Mouse (Mus musculus) forebrain, embryonic 10.5 days (tissue): ENCODE data around the gene Pyroxd1. TPM values are rescaled to one million over a fixed set of nuclear protein-coding genes. Genes with fewer than 3 reads are reported as not detected.
"Not testable (repeated sequence)": the region's sequence is repeated elsewhere in the genome, so short reads cannot be mapped to it uniquely, and the experiment has no call there.

Source experiments
- DNase-seq: peaks from one replicate; pipeline ENCODE4 v3.0.0-alpha.2; 2017; ENCODE audit warnings: low spot score; ENCODE audit errors: extremely low spot score
- H3K27ac ChIP-seq: fragments of 300-500 bp; sonication (generic); 2 replicates; pipeline ENCODE4 v1.5.1; 2016; ENCODE audit warnings: mild to moderate bottlenecking
- H3K27me3 ChIP-seq: fragments of 300-500 bp; sonication (generic); 2 replicates; pipeline ENCODE4 v1.6.1; 2016; ENCODE audit warnings: mild to moderate bottlenecking; ENCODE audit not compliant: poor library complexity, severe bottlenecking
- H3K36me3 ChIP-seq: fragments of 300-500 bp; sonication (generic); replicated peaks from 2 replicates; pipeline ENCODE4 v1.6.1; 2016; ENCODE audit warnings: mild to moderate bottlenecking, moderate library complexity
- H3K4me1 ChIP-seq: fragments of 300-500 bp; sonication (generic); 2 replicates; pipeline ENCODE4 v1.6.1; 2016
- H3K4me3 ChIP-seq: fragments of 300-500 bp; sonication (generic); 2 replicates; pipeline ENCODE4 v1.5.1; 2016; ENCODE audit warnings: mild to moderate bottlenecking, moderate library complexity
- H3K9me3 ChIP-seq: fragments of 300-500 bp; sonication (generic); 2 replicates; pipeline ENCODE4 v1.6.1; 2016; ENCODE audit warnings: mild to moderate bottlenecking, moderate library complexity
- WGBS: fragments of 180-500 bp; shearing (Covaris S2); methylation state at CpG from one replicate; pipeline ENCODE4 v1.1.7; 2016; 5-methylcytosine and 5-hydroxymethylcytosine counted together
- polyA plus RNA-seq: library from polyadenylated mRNA; unstranded; fragments of >200 nt; fragmentation: Nextera tagmentation; extraction: Ambion mirVana; gene quantifications from 2 replicates; pipeline ENCODE4 v1.2.1, GENCODE M21; 2016

Gene Pyroxd1
- polyA plus RNA-seq, 1 experiment from 2014 or later, result 19.7 TPM

- peaks cover 42% of the 10 kb centered on the region for H3K36me3 ChIP-seq
- H3K27me3 ChIP-seq, result no peaks in the 10 kb centered on the region
- no peak for DNase-seq
- no peaks in the 10 kb centered on the region for H3K9me3 ChIP-seq
- WGBS, result 91% methylated on average over 11 of the region's 11 CpGs
- H3K4me1 ChIP-seq, result peaks cover 9% of the 10 kb centered on the region
- H3K4me3 ChIP-seq, result no peak overlapping the region
- H3K27ac ChIP-seq, result no peak overlapping the region
These were observed 2.3 kb downstream of the Pyroxd1 start for GRCm38 (mm10) chr6:142347431-142348385.

- not testable (repeated sequence) for H3K9me3 ChIP-seq, H3K27ac ChIP-seq, H3K4me1 ChIP-seq, DNase-seq, H3K4me3 ChIP-seq, H3K27me3 ChIP-seq
- peaks cover 77% of the 10 kb centered on the region for H3K36me3 ChIP-seq
- 90% methylated on average over 3 of the region's 3 CpGs for WGBS
These were observed 6.6 kb downstream of the Pyroxd1 start for GRCm38 (mm10) chr6:142352099-142352498.

DNA sequence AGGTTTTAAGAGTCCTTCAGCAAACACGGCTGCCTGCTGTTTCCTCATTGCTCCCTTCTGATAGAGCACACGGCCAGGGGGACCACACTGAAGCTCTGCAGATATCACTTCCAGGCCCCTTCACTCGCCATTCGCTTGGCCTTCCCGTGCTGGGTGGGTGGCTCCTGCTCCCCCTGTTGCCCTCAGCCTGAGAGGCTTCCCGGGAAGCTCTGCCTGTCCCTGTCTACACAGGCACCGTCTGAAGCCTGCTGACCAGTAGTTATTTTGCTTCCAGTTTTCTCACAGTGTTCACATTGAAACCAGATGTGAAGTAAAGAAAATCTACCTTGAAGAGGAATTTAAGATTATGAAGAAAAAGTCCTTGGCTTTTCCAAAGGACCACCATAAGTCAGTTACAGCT, 11.7 kb downstream of the Pyroxd1 start:
- no peak overlapping the region for H3K4me3 ChIP-seq
- DNase-seq, result no peak
- H3K36me3 ChIP-seq, result peaks cover 89% of the 10 kb centered on the region
- WGBS, result 76% methylated on average over 7 of the region's 7 CpGs
- H3K27me3 ChIP-seq, result no peaks in the 10 kb centered on the region
- H3K27ac ChIP-seq, result no peak overlapping the region
- H3K4me1 ChIP-seq, result no peaks in the 10 kb centered on the region
- H3K9me3 ChIP-seq, result no peaks in the 10 kb centered on the region

GRCm38 (mm10) chr6:142362036-142362435, 16.6 kb downstream of the Pyroxd1 start:
- no peak overlapping the region for H3K27ac ChIP-seq
- peaks cover 95% of the 10 kb centered on the region for H3K36me3 ChIP-seq
- H3K4me1 ChIP-seq, result no peaks in the 10 kb centered on the region
- H3K4me3 ChIP-seq, result no peak overlapping the region
- H3K27me3 ChIP-seq, result no peaks in the 10 kb centered on the region
- no peak for DNase-seq
- WGBS, result 95% methylated on average over 6 of the region's 6 CpGs
- H3K9me3 ChIP-seq, result no peaks in the 10 kb centered on the region

DNA sequence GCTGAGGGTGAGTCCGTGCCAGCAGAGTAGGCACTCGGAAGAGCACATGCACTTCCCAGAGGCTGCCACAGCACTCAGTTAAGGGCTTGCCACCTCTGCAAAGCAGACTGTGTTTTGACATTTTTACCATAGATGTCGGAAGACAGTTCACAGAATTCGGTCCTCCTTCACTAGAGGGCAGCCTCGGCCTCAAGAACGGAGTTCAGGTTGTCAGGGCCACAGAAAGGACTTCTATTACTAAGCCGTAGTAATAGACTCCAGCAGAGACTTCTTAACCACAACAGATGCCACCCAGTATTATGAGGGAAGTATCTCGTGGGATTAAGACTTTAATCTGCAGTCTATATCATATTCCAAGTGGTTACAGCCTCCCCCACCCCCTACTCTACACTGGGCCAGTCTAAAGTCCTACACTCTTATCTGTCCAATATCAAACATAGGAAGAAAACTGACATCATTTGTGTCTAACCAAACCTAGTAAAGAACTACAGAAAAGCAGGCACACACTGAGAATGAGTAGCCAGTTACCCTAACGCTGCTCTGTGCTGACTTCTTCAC, 17.6 kb downstream of the Pyroxd1 start:
- Histone ChIP-seq H3K4me3 (no peak overlapping the region), H3K27ac (no peak overlapping the region), H3K9me3 (no peaks in the 10 kb centered on the region), H3K27me3 (no peaks in the 10 kb centered on the region), H3K36me3 (peaks cover 96% of the 10 kb centered on the region), H3K4me1 (no peaks in the 10 kb centered on the region)
- 80% methylated on average over 9 of the region's 9 CpGs for WGBS
- no peak for DNase-seq

GRCm38 (mm10) chr6:142365742-142366472, 20.5 kb downstream of the Pyroxd1 start:
- DNase-seq, result no peak
- peaks cover 93% of the 10 kb centered on the region for H3K36me3 ChIP-seq
- 95% methylated on average over 8 of the region's 8 CpGs for WGBS

DNA sequence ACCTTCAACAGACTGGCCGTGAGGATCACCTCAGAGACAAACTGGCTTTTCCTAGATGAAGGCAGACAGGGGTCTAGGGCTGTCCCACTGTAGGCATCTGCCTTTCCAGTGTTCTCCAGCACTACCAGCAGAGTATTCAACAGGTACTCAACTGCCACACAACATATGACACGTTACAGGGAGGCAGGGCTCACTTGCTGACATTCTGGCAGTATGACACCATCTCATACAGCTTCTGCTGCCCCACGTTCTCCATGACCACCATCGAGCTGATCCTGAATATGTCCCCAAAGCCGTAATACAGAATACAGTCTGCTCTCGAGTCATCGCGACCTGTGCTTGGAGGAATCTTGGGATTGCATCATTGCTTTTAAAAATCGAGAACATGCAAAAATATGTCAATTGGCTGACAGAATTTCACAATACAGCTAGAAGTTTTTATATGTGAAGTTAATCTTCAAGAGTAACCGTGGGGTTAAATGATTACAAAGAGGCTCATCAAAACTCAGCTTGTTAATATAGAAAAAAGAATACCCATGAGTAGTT, 21.1 kb downstream of the Pyroxd1 start:
- Histone ChIP-seq H3K4me3 (no peak overlapping the region), H3K4me1 (no peaks in the 10 kb centered on the region), H3K27me3 (no peaks in the 10 kb centered on the region), H3K27ac (no peak overlapping the region), H3K36me3 (peaks cover 89% of the 10 kb centered on the region), H3K9me3 (no peaks in the 10 kb centered on the region)
- no peak for DNase-seq
- WGBS, result 92% methylated on average over 10 of the region's 10 CpGs

More at GRCm38 (mm10) chr6:142365742-142366472, 20.5 kb downstream of the Pyroxd1 start:
- Histone ChIP-seq H3K27me3 (no peaks in the 10 kb centered on the region), H3K4me3 (no peak overlapping the region), H3K4me1 (no peaks in the 10 kb centered on the region), H3K27ac (no peak overlapping the region), H3K9me3 (no peaks in the 10 kb centered on the region)

GRCm38 (mm10) chr6:142367565-142367964, 22.1 kb downstream of the Pyroxd1 start:
- H3K4me1 ChIP-seq, result no peaks in the 10 kb centered on the region
- H3K36me3 ChIP-seq, result peaks cover 89% of the 10 kb centered on the region
- no peak overlapping the region for H3K27ac ChIP-seq
- 90% methylated on average over 3 of the region's 3 CpGs for WGBS
- H3K4me3 ChIP-seq, result no peak overlapping the region
- no peaks in the 10 kb centered on the region for H3K27me3 ChIP-seq
- no peaks in the 10 kb centered on the region for H3K9me3 ChIP-seq
- no peak for DNase-seq

DNA sequence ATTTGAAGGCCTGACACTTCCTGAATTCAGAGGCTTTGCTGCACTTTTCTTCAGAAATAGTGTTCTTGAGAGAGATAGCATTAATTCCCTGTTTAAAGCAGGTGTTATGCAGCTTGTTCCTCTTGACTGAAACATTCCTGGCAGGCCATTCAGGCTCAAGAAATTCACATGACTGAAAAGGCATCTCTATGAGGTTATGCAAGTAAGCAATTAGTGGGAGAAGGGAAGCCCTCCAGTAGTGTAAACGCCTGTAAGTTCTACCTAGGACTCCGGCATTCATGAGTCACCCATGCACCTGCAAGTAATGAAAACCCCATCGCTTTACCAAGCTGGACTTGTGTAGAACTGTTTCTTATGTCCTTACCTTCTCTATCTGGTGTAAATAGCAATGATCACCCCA, 24.1 kb downstream of the Pyroxd1 start:
- H3K4me1 ChIP-seq, result no peaks in the 10 kb centered on the region
- H3K27me3 ChIP-seq, result no peaks in the 10 kb centered on the region
- no peak overlapping the region for H3K4me3 ChIP-seq
- no peaks in the 10 kb centered on the region for H3K9me3 ChIP-seq
- peaks cover 89% of the 10 kb centered on the region for H3K36me3 ChIP-seq
- no peak overlapping the region for H3K27ac ChIP-seq
- WGBS, result 87% methylated on average over 3 of the region's 3 CpGs
- no peak for DNase-seq

DNA sequence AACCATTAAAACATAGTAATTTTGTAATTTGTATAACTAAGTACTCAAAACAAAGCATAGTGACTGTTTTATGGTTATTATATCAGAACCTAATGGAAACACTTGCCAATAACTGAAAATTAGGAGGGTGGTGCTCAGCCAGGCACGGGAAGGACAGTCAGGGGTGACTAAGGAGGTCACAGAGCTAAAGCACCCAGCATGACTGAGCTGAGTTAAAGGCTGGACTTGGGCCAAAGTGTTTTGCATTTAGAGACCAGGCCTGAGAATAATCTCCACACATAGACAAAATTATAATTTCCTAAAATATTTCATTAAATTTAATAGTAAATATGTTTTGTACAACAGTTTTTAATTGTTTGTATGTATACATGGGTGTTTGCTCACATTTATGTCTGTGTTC, 31.6 kb downstream of the Pyroxd1 start:
- no peaks in the 10 kb centered on the region for H3K4me1 ChIP-seq
- DNase-seq, result no peak
- H3K36me3 ChIP-seq, result peaks cover 62% of the 10 kb centered on the region
- no peaks in the 10 kb centered on the region for H3K9me3 ChIP-seq
- H3K4me3 ChIP-seq, result no peak overlapping the region
- H3K27me3 ChIP-seq, result no peaks in the 10 kb centered on the region
- no peak overlapping the region for H3K27ac ChIP-seq
- WGBS, result 89% methylated on average over 1 of the region's 1 CpGs

DNA sequence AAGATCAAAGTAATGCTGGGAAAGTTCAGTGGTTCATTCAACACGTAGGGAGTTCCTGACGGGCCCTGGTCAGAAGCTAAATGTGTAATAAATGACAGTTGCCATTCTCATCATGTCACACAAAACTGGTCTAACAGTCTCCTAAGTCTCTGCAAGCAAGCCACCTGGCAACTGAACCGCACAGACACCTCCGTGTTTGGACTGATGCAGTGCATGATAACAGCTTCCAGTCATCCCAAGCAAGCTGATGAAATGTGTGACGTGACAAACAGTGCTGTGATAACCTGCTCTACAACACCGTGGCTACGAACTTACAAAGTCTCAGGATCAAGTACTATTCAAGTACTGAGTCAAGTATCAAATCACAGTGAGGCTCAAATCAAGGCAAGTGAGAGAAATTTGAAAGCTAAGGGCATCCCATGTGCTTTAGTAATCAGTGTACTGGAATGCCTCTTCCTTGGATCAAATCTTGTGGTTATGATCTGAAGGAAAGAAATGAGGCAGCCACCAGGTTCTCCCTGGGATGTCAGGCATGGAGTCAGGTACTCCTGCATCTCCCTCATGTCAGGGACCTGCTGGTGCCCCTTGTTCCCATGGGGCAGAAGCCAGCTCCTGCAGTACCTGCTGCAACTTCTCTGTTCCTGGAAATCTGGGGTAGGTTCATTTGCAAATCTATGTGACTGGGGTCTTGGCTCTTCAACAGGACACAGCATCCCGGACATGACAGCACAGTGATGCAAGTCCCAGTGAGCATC, 33.3 kb downstream of the Pyroxd1 start:
- Histone ChIP-seq H3K4me3 (no peak overlapping the region), H3K27ac (no peak overlapping the region), H3K9me3 (no peaks in the 10 kb centered on the region), H3K36me3 (peaks cover 47% of the 10 kb centered on the region), H3K4me1 (no peaks in the 10 kb centered on the region), H3K27me3 (no peaks in the 10 kb centered on the region)
- WGBS, result 89% methylated on average over 8 of the region's 8 CpGs
- no peak for DNase-seq

DNA sequence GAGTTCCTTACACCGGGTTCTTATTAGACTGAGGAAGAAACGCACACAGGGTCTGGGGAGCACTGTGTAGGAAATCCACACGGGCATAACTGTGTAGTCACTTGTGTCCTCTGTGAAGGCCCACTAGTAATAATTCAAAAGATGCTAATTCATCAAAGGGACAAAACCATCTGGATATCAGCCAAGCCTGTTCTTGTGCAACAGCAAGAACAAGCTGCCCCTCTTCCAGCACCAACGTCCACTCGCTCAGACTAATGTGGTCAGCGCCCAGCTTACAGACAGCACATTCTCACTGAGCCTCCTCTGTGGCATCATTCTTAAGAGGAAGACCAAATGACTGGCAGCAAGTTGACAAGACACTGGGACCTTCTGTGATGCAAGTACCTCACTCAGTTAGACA, 34.5 kb downstream of the Pyroxd1 start:
- no peaks in the 10 kb centered on the region for H3K27me3 ChIP-seq
- H3K4me3 ChIP-seq, result no peak overlapping the region
- H3K36me3 ChIP-seq, result peaks cover 35% of the 10 kb centered on the region
- H3K9me3 ChIP-seq, result no peaks in the 10 kb centered on the region
- H3K4me1 ChIP-seq, result no peaks in the 10 kb centered on the region
- 95% methylated on average over 6 of the region's 6 CpGs for WGBS
- H3K27ac ChIP-seq, result no peak overlapping the region
- no peak for DNase-seq
